8 mouse cellular contexts compared by ENCODE assay signal in genomic region chr12:69363899-69364762, GRCm38 (mm10). TPM values are rescaled to one million over a fixed set of nuclear protein-coding genes. Genes with fewer than 3 reads are reported as not detected.
DNase-seq lines count a peak whose midpoint lies in the region; ATAC-seq and TF ChIP-seq lines count a peak whose summit lies in the region.

No protein-coding gene starts in this region.

- 0 out of 2 replicates have a peak, but pooled peaks cover 2% of the 10 kb centered on the region for H3K27me3 ChIP-seq in hindbrain, embryonic 15.5 days

- no peak for ATAC-seq in hindbrain, embryonic 15.5 days (ENCODE audit: low FRiP score, low read depth)
- peak; percentile 70 for ATAC-seq in megakaryocyte, adult 5-6 weeks (ENCODE audit: poor library complexity, severe bottlenecking)

- H3K4me1 ChIP-seq in hindbrain, embryonic 15.5 days (replicated peaks), result peaks cover 18% of the 10 kb centered on the region

- intact Hi-C loops in gastrocnemius, adult 2 months (cut with DNase I), result loop anchor here (5.0 kb wide), 2 partner anchors 138 to 318 kb away; partner anchors contain the start of gene Sos2

- 4% methylated on average over 32 of the region's 32 CpGs for WGBS in hindbrain, embryonic 15.5 days

- H3K9ac ChIP-seq in hindbrain, embryonic 15.5 days, result peak overlapping the region; percentile 46

- H3K36me3 ChIP-seq in hindbrain, embryonic 15.5 days, result no peaks in the 10 kb centered on the region

- peak overlapping the region; percentile 84 for H3K4me3 ChIP-seq in gastrocnemius, adult 2 months
- H3K4me3 ChIP-seq in hindbrain, embryonic 15.5 days, result peak overlapping the region; percentile 47

- H3K9me3 ChIP-seq in hindbrain, embryonic 15.5 days, result no peaks in the 10 kb centered on the region

- peak; percentile 28; the same call in 1 of the 2 replicates for TF ChIP-seq CTCF in gastrocnemius, adult 2 months (IDR thresholded peaks at IDR 0.05)

- DNase-seq in ZHBTc4 (ENCODE audit: low read depth, low spot score), result peak; percentile 64
- peak; percentile 83 to 88 for DNase-seq in cerebellum, postnatal 25 days
- DNase-seq in gastrocnemius, adult 2 months, result peak; percentile 89
- peak; percentile 63 to 71 for DNase-seq in left cerebral cortex, adult 18-20 months (ENCODE audit: low spot score in 2 of 2)
- peak; percentile 60 for DNase-seq in right cerebral cortex, adult 18-20 months
- DNase-seq in urinary bladder, adult 18-20 months (ENCODE audit: low spot score in 2 of 2), result peak; percentile 76 to 84

- peak overlapping the region; percentile 89 for H3K4me2 ChIP-seq in hindbrain, embryonic 15.5 days

- H3K27ac ChIP-seq in gastrocnemius, adult 2 months, result peak overlapping the region; percentile 95
- H3K27ac ChIP-seq in hindbrain, embryonic 15.5 days (replicated peaks), result peak overlapping the region; percentile 25; the same call in 1 of the 2 replicates

RNA-seq across cellular contexts. Expression of gene Nemf, which starts 7.2 kb away (rescaled TPM):
- total RNA-seq in gastrocnemius, adult 2 months (2021), result 10 to 100 TPM; 23.1 to 23.6 TPM
- 84.0 and 87.4 TPM in 2 replicates for polyA plus RNA-seq in hindbrain, embryonic 15.5 days (2015; fragmentation: Nextera tagmentation; extraction: Ambion mirVana)
- 10 to 100 TPM; 47.3 to 49.0 TPM for total RNA-seq in left cerebral cortex, adult 18-20 months (2021)
- 43.7 and 44.6 TPM in 2 replicates for total RNA-seq in megakaryocyte, adult 5-6 weeks (2015)
- 67.3 and 79.7 TPM in 2 replicates for total RNA-seq in megakaryocyte, adult 5-6 weeks (2017)

RNA-seq across cellular contexts. Expression of gene Arf6, which starts 7.8 kb away (rescaled TPM):
- 10 to 100 TPM; 20.5 to 20.8 TPM for total RNA-seq in gastrocnemius, adult 2 months (2021)
- 30.8 and 30.9 TPM in 2 replicates for polyA plus RNA-seq in hindbrain, embryonic 15.5 days (2015; fragmentation: Nextera tagmentation; extraction: Ambion mirVana)
- total RNA-seq in left cerebral cortex, adult 18-20 months (2021), result 10 to 100 TPM; 56.6 to 57.9 TPM
- 78.8 and 94.8 TPM in 2 replicates for total RNA-seq in megakaryocyte, adult 5-6 weeks (2015)
- total RNA-seq in megakaryocyte, adult 5-6 weeks (2017), result 125 and 133 TPM in 2 replicates

RNA-seq across cellular contexts. Expression of gene Gm9887, which starts 8.1 kb away (rescaled TPM):
- not detected for total RNA-seq in gastrocnemius, adult 2 months (2021)
- polyA plus RNA-seq in hindbrain, embryonic 15.5 days (2015; fragmentation: Nextera tagmentation; extraction: Ambion mirVana), result 0.89 and 1.5 TPM in 2 replicates
- total RNA-seq in left cerebral cortex, adult 18-20 months (2021), result under 1 TPM; 0.65 to 0.80 TPM
- total RNA-seq in megakaryocyte, adult 5-6 weeks (2015), result not detected in 2 replicates
- total RNA-seq in megakaryocyte, adult 5-6 weeks (2017), result not detected in 2 replicates
